Mouse (Mus musculus) E14TG2a.4 (cell line): ENCODE data around the gene Wdr25.

Source experiments
- H3K27me3 ChIP-seq: 2 replicates; pipeline ENCODE4 v1.6.1; 2014; ENCODE audit warnings: low read length, control low read depth; ENCODE audit not compliant: insufficient read depth
- H3K36me3 ChIP-seq: 2 replicates; pipeline ENCODE4 v1.6.1; 2014; ENCODE audit warnings: low read length, control low read depth; ENCODE audit not compliant: insufficient read depth
- H3K4me1 ChIP-seq: replicated peaks from 2 replicates; pipeline ENCODE4 v1.6.1; 2014; ENCODE audit warnings: low read depth, low read length, control low read depth
- H3K4me3 ChIP-seq: replicated peaks from 2 replicates; pipeline ENCODE4 v1.5.1; 2014; ENCODE audit warnings: mild to moderate bottlenecking, low read length
- H3K9me3 ChIP-seq: 2 replicates; pipeline ENCODE4 v1.6.1; 2014; ENCODE audit warnings: low read length, control low read depth
- CTCF ChIP-seq: conservative IDR thresholded peaks from 2 replicates; pipeline ENCODE4 v1.5.1; 2014; ENCODE audit warnings: low read length
- NANOG ChIP-seq: IDR thresholded peaks from 2 replicates; pipeline ENCODE4 v1.6.1; 2014; ENCODE audit warnings: borderline replicate concordance, low read length, mixed read lengths
- POU5F1 ChIP-seq: IDR thresholded peaks from 2 replicates; pipeline ENCODE4 v1.6.1; 2014; ENCODE audit warnings: low read length, borderline replicate concordance

The Wdr25 gene

GRCm38 (mm10) chr12:108916447-108917042, 23.1 kb downstream of the Wdr25 start:
- H3K4me1 ChIP-seq: peaks cover 20% of the 10 kb centered on the region
- H3K9me3 ChIP-seq: no peaks in the 10 kb centered on the region
- no peak for TF ChIP-seq NANOG
- no peak for TF ChIP-seq POU5F1
- TF ChIP-seq CTCF: no peak
- H3K36me3 ChIP-seq: peaks cover 20% of the 10 kb centered on the region
- no peaks in the 10 kb centered on the region for H3K27me3 ChIP-seq
- no peak overlapping the region for H3K4me3 ChIP-seq

- TF ChIP-seq CTCF (no peak), POU5F1 (no peak), NANOG (no peak)
- no peaks in the 10 kb centered on the region for H3K27me3 ChIP-seq
- no peaks in the 10 kb centered on the region for H3K9me3 ChIP-seq
- no peak overlapping the region for H3K4me3 ChIP-seq
- H3K4me1 ChIP-seq: peaks cover 20% of the 10 kb centered on the region
- peaks cover 12% of the 10 kb centered on the region for H3K36me3 ChIP-seq
Measured at GRCm38 (mm10) chr12:108917509-108917908, 24.1 kb downstream of the Wdr25 start.

GRCm38 (mm10) chr12:108918753-108919152, 25.3 kb downstream of the Wdr25 start:
- Histone ChIP-seq H3K4me1 (peaks cover 20% of the 10 kb centered on the region), H3K9me3 (no peaks in the 10 kb centered on the region), H3K36me3 (peaks cover 6% of the 10 kb centered on the region), H3K27me3 (no peaks in the 10 kb centered on the region), H3K4me3 (no peak overlapping the region)
- TF ChIP-seq CTCF: no peak
- no peak for TF ChIP-seq NANOG
- no peak for TF ChIP-seq POU5F1

DNA sequence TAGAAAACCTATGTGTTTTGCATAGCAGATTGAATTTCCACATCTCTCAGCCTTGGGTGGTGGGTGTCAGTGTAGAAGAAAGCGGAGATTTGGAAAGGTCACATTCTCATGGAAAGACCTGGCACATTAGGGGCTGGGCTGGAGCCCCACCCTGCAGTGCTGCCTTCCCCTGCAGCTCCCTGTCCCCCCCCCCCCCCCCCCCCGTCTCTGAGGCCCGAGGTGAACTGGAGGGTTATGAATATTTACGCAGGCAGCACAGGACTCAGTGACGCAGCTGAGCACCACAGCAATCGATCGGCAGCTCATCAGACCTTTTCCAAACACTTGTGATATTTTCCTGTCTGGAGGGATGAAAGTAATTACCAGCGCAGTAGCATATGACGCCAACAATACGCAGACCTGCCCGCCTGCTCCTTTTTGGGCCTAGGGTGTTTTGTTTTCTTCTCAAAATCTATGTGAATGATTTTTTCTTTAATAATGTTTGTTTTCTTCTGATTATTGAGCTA, 33.2 kb downstream of the Wdr25 start:
- no peaks in the 10 kb centered on the region for H3K27me3 ChIP-seq
- H3K4me3 ChIP-seq: no peak overlapping the region
- H3K4me1 ChIP-seq: peaks cover 37% of the 10 kb centered on the region
- no peaks in the 10 kb centered on the region for H3K9me3 ChIP-seq
- TF ChIP-seq POU5F1: no peak
- TF ChIP-seq NANOG: no peak
- no peak for TF ChIP-seq CTCF
- H3K36me3 ChIP-seq: peaks cover 10% of the 10 kb centered on the region

- Histone ChIP-seq H3K9me3 (no peaks in the 10 kb centered on the region), H3K4me1 (peaks cover 38% of the 10 kb centered on the region), H3K4me3 (no peak overlapping the region), H3K36me3 (peaks cover 9% of the 10 kb centered on the region), H3K27me3 (no peaks in the 10 kb centered on the region)
- TF ChIP-seq CTCF: no peak
Measured at GRCm38 (mm10) chr12:108928249-108928648, 34.8 kb downstream of the Wdr25 start.

DNA sequence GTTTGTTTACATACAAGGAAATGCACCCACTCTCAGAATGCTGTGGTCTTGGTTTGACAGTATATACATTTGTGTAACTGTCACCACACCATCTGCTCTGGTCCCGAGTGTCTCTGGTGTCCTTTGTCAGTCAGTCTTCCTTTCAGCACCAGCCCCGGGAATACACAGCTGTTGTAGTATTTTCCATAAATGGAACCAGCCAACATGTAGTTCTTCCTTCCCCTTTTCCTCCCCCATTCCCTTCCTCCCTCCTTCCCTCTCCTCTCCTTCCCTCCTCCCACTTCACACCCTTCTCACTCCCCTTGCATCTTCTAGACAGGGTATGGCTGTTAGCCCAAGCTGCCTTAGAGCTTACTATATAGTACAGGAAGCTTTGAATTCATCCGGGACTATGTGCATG, 36.0 kb downstream of the Wdr25 start:
- peaks cover 32% of the 10 kb centered on the region for H3K4me1 ChIP-seq
- TF ChIP-seq CTCF (no peak), POU5F1 (no peak), NANOG (no peak)
- H3K9me3 ChIP-seq: no peaks in the 10 kb centered on the region
- H3K27me3 ChIP-seq: no peaks in the 10 kb centered on the region
- 0 out of 2 replicates have a peak, but pooled peaks cover 6% of the 10 kb centered on the region for H3K36me3 ChIP-seq
- no peak overlapping the region for H3K4me3 ChIP-seq

DNA sequence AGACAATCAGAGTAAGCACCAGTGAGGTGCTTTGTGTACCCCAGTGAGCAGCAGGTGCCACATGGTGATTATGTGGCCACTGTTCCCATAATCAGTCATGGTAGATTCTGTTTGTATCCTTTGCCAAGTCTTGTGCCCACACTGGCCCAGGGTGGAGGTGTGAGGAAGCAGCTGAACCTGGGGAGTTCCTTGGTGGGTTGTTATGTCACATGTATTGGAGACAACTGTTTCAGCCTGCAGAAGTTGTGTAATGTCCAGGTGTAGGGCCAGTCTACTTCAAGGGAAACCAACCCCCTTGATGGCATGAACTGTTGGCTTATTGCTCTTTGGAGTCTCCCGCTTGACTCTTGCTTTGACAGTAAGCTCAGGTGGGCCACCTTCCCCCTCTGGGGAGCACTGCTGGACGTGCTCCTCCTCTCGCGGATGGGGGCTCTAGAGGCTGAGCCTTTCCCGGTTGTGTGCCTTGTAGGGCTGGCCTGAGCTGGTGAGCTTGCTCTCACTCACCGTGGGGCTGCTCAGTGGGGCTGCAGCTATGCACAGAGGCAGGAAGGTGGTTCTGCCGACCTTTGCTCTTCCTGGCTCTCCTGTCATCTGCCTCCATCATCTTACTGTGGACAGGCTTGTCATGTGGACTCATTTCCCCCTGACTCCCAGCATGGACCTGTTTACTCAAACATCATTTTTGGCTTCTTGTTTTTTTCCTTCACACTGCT, 38.1 kb downstream of the Wdr25 start:
- Histone ChIP-seq H3K27me3 (no peaks in the 10 kb centered on the region), H3K4me1 (peaks cover 11% of the 10 kb centered on the region), H3K9me3 (no peaks in the 10 kb centered on the region), H3K36me3 (0 out of 2 replicates have a peak, but pooled peaks cover 6% of the 10 kb centered on the region), H3K4me3 (no peak overlapping the region)
- TF ChIP-seq POU5F1 (no peak), NANOG (no peak), CTCF (no peak)

DNA sequence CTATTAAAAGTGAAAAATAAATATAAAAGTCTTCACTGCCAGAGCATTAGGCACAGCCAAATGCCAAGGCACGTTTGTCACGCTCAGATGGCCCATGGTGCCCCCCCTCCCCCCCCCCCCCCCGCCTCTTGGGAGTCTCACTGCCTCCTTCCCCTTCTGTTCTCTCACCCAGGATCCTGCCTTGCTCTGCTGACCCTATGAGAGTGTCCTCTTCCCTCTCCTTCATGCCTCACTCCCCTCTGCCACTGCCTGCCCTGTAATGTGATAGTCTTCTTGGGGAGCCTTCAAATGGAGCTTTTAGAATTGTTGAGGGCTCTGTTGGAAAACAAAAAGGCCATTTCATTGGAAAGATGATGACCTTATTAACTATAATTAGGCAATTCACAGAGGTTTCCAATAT, 38.7 kb downstream of the Wdr25 start:
- H3K4me3 ChIP-seq: no peak overlapping the region
- H3K9me3 ChIP-seq: no peaks in the 10 kb centered on the region
- H3K27me3 ChIP-seq: no peaks in the 10 kb centered on the region
- TF ChIP-seq CTCF: no peak
- no peak for TF ChIP-seq POU5F1
- no peak for TF ChIP-seq NANOG
- 0 out of 2 replicates have a peak, but pooled peaks cover 6% of the 10 kb centered on the region for H3K36me3 ChIP-seq
- H3K4me1 ChIP-seq: peaks cover 11% of the 10 kb centered on the region

DNA sequence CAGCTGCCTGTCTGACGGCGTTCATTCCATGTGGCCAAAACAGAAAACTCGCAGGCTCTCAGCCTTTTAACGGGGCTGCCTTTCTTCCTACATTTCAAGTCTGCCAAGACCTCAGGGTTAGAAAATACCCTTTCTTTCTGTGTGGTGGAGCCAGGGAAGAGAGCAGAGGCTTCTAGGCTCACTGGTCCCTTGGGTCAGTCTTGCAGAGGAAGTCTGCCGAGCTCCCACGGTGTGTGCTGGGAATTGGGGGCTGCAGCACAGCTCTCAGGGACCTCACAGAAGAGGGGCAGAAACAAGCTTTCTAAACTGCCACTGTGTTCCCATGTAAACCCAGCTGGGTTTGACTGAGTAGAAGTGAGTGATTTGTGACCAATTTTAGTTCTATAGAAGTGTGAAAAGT, 40.8 kb downstream of the Wdr25 start:
- peaks cover 11% of the 10 kb centered on the region for H3K4me1 ChIP-seq
- H3K9me3 ChIP-seq: no peaks in the 10 kb centered on the region
- H3K36me3 ChIP-seq: 0 out of 2 replicates have a peak, but pooled peaks cover 6% of the 10 kb centered on the region
- H3K4me3 ChIP-seq: no peak overlapping the region
- TF ChIP-seq CTCF: no peak
- TF ChIP-seq POU5F1: no peak
- no peak for TF ChIP-seq NANOG
- H3K27me3 ChIP-seq: no peaks in the 10 kb centered on the region
